Mouse (Mus musculus) frontal cortex, postnatal 25 days (tissue): ENCODE measurements around the gene Uqcrq.
"Not testable (repeated sequence)": the region's sequence is repeated elsewhere in the genome, so short reads cannot be mapped to it uniquely, and the experiment has no call there.

Experiments used
- DNase-seq, 2 experiments: peaks; one replicate each; pipeline ENCODE4 v3.0.0; 2022; ENCODE audit warnings: low spot score in 2 of 2

Uqcrq gene

DNA sequence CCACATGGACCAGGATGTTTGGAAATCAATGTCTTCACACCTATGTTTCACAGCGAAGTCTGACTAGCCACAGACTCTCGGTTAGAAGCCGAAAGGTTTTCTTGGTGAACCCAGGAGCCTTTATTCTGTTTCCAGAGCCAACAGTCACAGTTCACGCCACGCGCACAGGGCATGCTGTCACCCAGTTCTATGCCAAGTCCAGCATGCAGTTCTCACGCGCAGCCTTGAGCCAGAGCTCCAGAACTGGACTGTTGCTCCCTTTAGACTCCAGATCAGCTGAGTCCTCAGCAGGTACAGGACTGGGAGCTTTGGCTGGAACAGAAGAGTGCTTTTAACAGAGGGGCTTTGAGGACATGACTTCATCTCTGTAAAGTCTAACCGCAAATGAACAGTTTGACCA lies 21.8 kb upstream of the Uqcrq start:
- DNase-seq = no peak

DNA sequence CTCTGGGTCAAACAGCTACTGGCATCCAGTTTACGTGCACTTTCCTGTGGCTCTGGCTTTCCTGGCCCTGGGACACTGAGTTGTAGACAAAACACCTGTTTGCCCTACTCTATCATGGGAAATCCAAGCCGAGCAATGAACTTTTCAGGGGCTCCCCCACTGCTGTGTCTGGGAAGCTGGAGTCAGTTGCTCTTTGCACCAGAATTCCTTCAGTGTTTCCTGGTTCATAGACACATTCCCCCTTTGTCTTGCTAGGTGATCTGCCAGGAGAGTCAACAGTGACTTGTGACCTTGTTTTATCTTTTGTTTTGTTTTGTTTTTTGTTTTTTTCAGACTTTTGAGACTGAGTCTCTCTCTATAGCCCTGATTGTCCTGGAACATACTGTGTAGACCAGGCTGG lies 20.7 kb upstream of the Uqcrq start:
- DNase-seq = no peak

DNA sequence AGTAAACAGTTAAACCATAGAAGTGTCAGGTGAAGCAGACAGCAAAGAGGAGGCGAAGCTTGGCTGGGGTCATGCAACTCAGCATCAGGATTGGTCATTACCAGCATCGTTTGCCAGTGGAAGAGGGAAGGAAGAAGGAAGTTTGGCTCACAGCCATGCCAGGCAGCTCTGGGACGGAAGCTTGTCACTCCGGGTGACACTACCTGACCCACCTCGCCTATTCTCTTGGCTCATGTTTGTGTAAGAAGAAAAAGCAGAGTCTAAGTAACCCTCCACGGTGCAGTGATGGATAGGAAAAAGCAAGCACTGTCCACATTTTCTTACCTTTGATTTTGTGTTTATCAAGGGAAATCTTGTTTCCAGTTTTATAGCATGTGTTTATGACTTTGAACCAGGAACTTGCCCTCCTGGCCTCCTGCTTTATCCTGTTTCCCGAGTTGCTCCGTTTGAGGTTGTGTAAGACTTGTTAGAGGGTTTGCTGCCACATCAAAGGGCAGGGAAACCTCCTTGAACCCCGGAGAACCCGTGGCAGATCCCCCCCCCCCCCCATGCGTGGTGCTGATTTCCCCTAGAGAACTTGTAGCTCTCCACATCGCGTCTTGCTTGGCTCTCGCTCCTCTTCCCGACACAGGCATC lies 19.6 kb upstream of the Uqcrq start:
- DNase-seq = no peak

DNA sequence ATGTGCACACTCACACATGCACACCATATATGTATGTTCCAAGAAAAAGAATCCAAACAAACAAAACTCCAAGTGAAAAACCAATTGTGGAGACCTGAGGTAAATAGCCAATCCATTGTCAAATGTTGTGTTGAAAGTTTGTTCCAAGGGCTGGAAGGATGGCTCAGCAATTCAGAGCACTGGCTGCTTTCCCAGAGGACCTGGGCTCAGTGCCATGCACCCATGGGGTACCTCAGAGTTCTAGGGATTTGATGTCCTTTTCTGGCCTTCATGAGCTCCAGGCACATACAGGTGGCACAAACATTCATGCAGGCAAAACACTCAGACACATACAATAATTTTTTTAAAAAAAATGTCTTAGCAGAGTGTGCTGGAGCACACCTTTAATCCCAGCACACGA lies 17.9 kb upstream of the Uqcrq start:
- no peak for DNase-seq

DNA sequence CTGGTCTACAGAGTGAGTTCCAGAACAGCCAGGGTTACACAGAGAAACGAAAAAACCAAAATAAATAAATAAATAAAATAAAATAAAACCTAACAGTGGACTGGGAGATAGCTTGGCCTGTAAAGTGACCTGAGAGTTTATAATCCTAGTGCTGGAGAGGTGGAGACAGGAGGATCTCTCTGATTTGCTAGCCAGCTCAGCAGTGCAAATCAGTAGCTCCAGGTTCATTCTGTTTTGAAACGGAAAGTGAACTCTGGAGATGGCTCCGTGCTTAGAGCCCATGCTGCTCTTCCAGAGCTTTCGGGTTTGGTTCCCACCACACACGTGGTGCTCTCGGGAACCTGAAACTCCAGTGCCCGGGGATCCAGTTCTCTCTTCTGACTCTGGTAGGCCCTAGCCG lies 17.4 kb upstream of the Uqcrq start:
- DNase-seq = no peak

DNA sequence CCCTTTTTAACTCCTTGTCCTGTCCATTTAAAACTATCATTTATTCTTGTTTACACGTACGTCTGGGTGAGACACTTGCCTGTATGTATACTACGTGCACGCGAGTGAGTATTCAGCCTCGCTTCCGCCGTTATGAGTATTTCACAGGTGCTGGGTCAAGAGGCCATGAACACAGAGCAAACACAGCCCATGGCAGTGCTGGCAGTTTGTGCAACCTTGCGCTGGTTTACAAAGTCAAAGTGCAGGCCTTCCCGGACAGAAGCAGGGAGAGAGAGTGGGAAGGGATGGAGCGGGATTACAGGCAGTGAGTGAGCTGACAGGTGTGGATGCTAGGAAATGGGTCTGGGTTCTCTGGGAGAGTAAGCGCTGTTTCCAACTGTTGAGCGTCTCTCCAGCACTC lies 15.6 kb upstream of the Uqcrq start:
- DNase-seq = no peak

DNA sequence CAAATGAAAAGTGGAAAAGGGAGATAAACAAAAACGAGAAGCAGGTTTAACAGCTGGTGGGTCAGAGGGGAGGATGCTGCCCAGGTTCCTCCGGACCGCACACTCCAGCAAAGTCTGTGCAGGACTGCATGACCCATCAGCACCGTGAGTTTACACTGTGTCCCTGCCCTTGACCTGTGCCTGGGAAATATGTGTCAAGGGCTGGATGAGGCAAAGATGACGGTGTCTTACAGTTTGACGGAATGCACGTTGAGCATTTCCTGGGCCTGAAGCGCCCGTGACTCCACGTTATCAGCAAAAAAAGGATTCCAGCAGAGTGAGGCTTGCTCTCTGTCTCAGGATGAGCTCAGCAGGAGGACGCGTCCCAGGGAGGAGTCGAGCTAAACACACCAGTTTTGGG lies 14.9 kb upstream of the Uqcrq start:
- no peak for DNase-seq

DNA sequence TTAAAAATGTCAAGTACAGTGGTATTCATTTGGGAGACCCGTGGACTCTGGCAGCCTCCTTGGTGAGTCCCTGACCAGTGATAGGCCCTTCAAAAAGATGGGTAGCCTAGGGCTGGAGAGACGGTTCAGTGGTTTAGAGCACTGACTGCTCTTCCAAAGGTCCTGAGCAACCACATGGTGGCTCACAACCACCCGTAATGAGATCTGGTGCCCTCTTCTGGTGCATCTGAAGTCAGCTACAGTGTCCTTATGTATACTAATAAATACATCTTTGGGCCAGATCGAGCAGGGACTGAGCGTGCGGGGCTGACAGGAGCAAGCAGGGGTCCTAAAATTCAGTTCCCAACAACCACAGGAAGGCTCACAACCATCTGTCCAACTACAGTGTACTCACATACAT lies 13.2 kb upstream of the Uqcrq start:
- DNase-seq = no peak

DNA sequence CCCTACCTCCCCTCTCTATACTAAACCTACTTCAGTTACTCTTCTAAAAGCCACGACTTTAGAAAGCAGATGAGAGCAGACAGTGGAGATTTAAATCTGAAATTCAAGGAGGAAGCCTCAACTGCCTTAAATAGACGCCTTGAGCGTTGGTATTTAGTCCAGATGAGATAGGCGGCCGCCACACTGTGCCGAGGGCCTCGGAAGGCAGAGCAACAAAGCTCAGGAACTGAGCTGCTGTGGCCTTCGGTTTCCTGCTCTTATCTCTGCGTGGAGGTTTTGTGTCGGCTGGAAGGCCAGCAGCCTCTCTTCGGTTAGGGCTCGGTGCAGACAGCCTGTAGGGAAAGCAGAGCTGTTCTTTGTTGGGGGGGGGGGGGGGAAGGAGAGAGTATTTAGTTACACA lies 11.3 kb upstream of the Uqcrq start:
- no peak for DNase-seq

DNA sequence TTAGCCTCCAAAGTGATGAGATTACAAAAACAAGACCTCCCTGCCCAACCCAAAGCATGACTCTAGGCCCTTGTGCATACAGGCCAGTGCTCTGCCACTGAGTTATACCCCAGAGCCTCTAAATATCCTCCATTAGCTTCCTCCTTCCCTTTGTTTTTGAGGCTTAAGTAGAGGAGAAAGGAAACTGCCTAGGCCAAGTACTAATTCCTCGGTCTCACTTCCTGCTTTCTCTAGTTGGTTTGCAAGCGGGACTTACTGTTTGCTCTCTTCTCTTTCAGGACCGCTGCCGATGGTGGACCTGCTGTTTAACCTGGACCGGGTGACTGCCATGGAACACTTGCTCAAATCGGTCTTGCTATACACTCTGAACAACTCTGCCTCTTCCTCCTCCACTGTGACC lies 5.7 kb upstream of the Uqcrq start:
- no peak for DNase-seq

DNA sequence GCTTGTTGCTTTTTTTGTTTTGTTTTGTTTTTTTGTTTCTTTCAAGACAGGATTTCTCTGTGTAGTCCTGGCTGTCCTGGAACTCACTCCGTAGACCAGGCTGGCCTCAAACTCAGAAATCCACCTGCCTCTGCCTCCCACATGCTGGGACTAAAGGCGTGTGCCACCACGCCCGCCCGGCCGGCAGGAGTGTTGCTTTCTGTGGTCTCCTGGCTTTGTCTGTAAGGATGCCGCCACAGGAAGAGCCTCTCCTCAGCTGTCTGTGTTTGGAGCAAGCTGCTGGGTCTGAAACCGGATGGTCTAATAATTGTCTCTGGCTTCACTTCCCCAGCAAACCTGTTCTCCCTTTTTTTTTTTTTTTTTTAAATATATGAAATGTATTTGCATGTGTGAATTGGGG lies 4.9 kb upstream of the Uqcrq start:
- no peak for DNase-seq

DNA sequence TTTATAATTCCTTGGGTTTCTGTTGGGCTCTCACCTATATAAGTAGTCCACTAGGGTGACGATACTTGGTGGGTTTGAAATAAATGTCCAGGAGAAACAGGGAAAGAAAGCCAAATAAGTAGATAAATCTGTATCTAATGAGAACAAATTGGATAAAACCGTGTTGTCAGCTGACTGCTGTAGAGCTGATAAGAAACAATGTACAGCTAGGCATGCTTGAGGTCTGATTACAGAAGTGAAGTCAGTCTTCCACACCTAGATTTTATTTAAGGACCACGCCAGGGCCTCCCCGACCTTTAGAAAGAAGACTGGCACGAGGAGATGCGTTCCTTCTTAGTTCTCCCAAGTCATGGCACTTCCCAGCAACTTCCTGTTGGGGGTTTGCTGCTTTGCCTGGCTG lies 2.4 kb upstream of the Uqcrq start:
- DNase-seq = no peak

DNA sequence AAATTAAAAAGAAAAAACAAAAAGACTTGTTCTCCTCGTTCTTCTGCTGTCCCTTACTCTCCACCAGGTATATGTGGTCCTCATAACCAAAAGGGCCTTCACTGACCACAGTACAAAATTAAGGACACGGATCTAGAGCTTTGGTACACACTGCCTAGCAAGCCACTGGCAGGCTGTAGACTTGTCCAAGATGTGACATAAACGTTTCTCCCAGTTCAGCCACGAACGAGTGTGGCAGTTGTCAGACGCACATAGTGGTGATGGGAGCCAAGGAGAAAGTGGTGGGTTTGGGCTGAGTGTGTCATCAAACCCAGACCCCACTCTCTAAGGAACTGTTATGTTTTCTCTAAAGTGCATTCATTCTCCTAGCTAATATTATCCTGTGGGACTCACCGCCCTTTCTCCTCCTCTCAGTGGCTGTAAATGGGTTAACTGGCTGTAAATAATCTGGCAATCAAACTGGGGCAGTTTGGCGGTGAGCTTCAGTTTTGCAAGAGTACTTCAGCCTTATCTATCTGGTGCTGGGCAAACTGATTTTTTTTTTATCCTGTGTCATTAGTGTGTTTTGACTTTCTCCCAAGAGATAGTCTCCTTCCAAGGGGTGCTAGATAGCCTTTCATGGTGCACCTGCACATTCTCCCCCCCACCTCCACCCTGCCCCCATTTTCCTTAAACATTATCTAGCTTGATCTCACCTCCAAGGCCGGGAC lies 871 bp upstream of the Uqcrq start:
- no peak for DNase-seq

DNA sequence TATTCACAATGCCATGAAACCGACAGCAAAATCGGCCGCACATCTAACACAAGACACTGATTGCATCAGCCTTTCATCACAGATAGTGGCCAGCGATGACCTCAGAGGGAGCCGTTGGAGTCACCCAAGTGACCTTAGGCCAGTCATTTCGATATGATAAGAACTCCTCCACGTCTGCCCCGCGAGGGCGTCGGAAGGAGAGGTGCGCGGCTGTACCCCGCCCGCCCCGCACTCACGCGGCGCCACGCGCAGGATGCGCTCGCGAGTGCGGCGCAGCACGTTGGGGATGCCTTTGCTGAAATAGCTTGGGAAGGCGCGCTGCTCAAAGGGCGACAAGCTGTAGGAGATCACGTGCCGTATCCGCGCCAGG lies 346 bp downstream of the Uqcrq start:
- no peak for DNase-seq

DNA sequence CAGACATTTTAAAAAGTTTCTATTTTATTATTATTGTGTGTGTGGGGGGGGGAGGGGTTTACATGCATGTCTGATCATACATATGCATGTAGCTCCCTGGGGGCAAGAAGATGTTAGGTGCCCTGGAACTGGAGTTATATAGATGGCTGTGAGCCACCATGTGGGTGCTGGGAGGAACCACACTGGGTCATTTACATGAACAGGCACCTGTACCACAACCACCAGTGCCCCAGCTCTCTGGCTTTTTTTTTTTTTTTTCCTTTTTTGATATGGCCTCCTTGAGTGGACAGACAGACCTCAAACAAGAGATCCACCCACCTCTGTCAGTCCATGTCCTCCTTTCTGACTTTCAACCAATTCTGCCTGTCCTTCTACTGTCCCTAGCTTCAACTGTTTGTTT lies 1.4 kb downstream of the Uqcrq start:
- DNase-seq = no peak

DNA sequence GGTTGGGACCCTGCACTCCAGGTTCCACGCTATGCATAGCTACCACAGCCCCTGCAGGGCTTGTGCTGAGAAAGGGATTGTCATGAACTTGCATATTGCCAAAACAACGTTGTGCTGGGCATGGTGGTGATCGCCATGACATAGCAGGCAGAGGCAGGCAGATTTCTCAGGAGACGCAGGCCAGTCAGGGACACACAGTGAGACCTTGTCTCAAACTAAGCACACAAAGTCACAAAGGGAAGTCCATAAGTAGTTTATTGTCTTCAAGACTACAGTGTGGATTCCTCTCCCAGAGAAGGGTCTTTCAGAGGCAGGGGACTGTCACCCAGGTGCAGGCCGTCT lies 1.9 kb downstream of the Uqcrq start:
- no peak for DNase-seq

DNA sequence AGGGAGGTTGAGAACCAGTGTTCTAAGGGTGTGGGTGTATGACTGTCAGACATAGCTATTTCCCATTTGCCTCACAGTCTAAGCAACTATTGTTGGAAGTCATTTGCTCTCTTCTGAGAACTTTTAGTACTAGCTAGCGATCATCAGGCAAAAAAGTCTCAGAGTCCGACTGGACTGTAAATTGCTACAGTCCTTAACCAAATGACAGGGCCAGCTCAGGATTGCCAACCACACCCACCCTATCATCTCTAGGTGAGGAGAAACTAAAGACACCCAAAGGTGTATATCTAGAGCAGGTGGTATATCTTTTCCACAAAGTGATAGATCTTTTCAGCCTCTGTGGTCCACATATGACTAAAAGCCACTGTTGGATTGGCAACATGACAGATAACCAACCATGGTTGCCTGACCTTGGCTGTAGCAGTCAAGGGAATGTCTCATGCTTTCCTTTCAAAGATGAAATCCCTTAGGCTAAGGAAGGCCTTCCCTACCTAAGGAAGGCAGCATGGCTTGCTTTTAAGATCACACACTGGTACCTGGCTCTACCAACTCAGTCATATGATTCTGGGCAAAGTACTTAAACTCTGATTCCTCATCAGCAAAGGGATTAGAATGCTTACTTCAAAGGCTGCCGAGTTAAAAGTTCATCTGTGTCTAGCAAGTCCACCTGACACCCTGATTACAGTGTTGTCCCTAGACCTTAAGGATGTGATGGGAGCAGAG lies 2.5 kb downstream of the Uqcrq start:
- DNase-seq = no peak

DNA sequence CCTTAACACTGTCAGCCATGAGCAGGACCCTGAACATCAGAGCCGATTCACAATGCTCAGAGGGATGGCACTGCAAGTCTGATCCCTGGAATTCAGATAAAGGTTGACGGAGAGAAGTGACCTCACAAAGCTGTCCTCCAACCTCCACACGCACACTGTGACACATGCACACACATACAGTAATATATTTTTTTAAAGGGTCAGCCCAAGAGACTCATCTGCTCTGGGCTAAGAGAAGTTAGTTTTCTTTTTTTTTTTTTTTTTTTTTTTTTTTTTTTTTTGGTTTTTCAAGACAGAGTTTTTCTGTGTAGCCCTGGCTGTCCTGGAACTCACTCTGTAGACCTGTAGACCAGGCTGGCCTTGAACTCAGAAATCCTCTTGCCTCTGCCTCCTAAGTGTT lies 3.7 kb downstream of the Uqcrq start:
- not testable (repeated sequence) for DNase-seq

DNA sequence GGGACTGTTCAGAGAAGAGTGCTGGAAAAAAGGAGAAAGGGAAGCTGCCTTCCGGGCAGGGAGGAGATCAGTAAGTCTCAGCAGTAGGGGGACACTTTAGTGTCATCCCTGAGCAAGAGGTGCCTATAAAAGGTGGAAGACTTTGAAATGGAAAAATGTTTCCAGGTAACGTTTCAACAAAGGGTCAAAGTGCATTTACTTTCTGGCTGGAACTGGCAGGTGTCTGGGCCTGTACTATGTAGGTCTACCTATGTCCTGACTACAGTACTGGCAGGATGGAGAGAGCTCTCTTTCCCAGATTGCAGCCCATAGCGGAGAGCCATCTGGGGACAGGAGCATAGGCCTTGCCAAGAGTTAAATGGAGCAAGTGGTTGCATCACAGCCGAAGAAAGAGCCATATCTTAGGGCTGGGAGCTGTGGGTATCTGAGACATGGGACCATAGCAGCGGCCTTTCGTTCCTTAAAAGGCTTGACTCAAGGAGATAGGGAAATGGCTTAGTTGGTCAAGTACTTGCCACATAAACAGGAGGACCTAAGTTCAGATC lies 4.8 kb downstream of the Uqcrq start:
- DNase-seq = no peak

DNA sequence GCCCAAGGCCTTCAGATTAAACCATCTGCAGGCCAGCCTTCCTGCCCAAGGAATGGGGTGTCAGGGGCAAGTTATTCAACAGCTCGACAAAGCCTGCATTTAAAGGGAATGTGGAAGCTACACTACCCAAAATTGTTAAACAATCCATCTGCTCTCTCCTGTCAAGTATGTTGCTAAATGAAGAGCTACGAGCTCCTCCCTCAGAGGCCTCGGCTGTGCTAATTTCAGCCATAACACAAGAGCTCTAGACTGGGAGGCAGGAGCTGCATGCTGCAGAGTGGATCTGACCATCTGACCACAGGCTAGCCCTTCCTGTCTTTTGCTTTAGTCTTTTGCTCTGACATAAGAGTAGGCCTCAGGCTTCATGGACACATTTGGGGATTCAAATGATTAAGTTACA lies 5.4 kb downstream of the Uqcrq start:
- DNase-seq = no peak

DNA sequence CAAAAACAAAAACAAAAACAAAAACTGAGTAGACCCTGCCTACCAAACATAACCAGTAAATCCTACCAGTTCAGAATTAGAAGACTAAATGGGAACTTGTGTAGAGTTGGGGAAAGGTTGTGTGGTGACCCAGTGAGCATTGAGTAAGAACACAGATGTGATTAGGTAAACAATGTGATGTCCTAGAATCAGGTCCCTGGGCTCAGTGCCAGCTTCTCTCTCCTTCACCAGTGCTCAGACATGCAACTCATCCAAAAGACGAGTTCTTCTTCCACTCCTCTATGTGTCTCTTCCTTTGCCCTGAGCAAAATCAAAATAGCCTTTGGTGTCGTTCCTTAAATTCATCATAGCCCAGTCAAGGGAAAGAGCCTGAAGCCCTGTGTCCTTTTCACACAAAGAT lies 5.8 kb downstream of the Uqcrq start:
- no peak for DNase-seq

DNA sequence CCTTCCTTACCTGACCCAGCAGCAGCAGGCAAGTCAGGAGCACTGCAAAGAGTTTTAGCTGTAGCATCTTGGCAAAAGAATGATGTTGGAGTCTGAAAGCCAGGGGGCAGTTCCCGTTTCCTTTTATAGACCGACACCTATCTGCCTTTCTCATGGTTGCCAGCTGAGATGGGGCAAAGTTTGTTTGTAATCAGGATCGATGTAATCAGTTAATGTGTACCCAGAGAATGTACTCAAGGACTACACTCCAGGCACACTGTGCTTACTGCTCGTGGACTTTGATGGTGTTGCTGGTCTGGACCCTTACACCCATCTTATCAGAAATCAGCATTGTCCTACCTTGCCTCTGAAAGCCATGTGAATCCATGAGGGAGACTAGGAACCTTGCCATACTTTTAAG lies 7.6 kb downstream of the Uqcrq start, which contains the start of gene Leap2:
Gene Leap2 (minus strand): TSS at position 135 of the 400 bp plus-strand sequence.
- DNase-seq = no peak

DNA sequence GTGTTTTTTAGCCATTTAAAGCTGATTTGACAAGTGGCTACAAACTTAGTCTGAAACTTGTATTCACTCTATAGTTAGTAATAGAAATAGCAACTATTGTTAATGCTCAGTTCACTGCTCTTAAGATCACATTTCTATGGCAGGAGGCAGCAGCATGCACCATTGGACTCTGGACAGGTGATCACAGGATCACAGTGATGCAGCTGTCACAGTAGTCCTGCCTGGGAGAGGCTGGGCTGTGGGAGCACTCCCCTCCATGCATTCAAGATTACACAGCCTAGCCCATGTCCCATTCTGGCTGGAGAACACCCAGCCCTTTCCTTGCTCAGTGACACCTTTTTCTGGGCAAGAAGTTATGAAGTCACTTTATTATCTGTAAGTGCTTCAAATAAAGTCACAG lies 12.6 kb downstream of the Uqcrq start:
- no peak for DNase-seq
